Mouse (Mus musculus): ENCODE results near the gene Casp12. TPM values are rescaled to one million over a fixed set of nuclear protein-coding genes. Genes with fewer than 3 reads are reported as not detected.

The Casp12 gene
- polyA plus RNA-seq (2021; fragmentation: Nextera tagmentation), result 1.6 and 1.9 TPM in 2 replicates
- long read RNA-seq, experiment 1, partial matches to known transcripts, result 0 of 4 reads
- long read RNA-seq, experiment 1, other reads (novel, unspliced or antisense), result 1 of 4 reads
- long read RNA-seq, experiment 2, result 0 reads

GRCm38 (mm10) chr9:5345291-5345898, at the start of gene Casp12:
Casp12 (plus strand) TSS chr9:5345430.

GRCm38 (mm10) chr9:5298329-5299131, 46.7 kb upstream of the Casp12 start, which contains the start of gene Casp1:
Casp1 (plus strand) TSS chr9:5298517.

GRCm38 (mm10) chr9:5308561-5308960, 36.7 kb upstream of the Casp12 start, which contains the start of gene Casp4:
Casp4 (plus strand) TSS chr9:5308828.

Other genes starting within 250 kb of the Casp12 start
- gene Casp1, start 46.9 kb upstream of the Casp12 start, polyA plus RNA-seq (2021; fragmentation: Nextera tagmentation), result 3.4 and 4.9 TPM in 2 replicates
- gene Casp4, start 36.6 kb upstream of the Casp12 start, polyA plus RNA-seq (2021; fragmentation: Nextera tagmentation), result 0.30 and 0.42 TPM in 2 replicates

Data from left cerebral cortex, adult 6 months (tissue).